Mouse (Mus musculus): Measurements from ENCODE around the gene Slc1a5.

Gene Slc1a5

GRCm38 (mm10) chr7:16781816-16782554, 845 bp downstream of the Slc1a5 start:
- in situ Hi-C loops (cut with MboI; ENCODE audit: low sequenced_read_pairs): no loop called here

- in situ Hi-C loops (cut with MboI; ENCODE audit: low sequenced_read_pairs): no loop called here
Observed at GRCm38 (mm10) chr7:16782555-16783125, 1.5 kb downstream of the Slc1a5 start.

GRCm38 (mm10) chr7:16783224-16783688, 2.1 kb downstream of the Slc1a5 start:
- in situ Hi-C loops (cut with MboI; ENCODE audit: low sequenced_read_pairs): no loop called here

- in situ Hi-C loops (cut with MboI; ENCODE audit: low sequenced_read_pairs): no loop called here
Observed at GRCm38 (mm10) chr7:16783758-16784415, 2.7 kb downstream of the Slc1a5 start.

DNA sequence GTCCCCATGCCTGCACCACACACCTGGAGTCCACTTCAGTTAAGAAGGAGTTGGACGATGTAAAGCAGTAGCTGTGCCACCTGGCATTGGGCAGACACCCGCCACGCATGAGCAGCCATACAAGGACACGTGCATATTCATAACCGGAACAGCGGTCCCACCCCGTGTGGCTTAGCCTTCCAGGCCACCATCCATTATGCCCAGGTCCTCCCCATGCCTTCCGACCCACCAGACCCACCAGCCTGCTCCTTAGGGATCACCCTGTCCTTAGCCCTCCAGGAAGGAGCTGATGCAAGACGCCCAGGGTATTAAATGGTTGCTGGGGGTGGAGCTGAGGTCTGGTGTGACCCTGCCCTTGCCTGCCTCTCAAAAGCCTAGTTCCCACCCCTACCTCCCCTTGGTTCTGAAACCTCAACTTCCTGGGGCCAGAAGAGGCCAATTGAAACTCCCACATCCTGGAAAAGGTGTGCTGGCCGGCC, 3.4 kb downstream of the Slc1a5 start:
- in situ Hi-C loops (cut with MboI; ENCODE audit: low sequenced_read_pairs): no loop called here

GRCm38 (mm10) chr7:16785541-16786083, 4.5 kb downstream of the Slc1a5 start:
- in situ Hi-C loops (cut with MboI; ENCODE audit: low sequenced_read_pairs): no loop called here

GRCm38 (mm10) chr7:16792316-16792715, 11.2 kb downstream of the Slc1a5 start:
- in situ Hi-C loops (cut with MboI; ENCODE audit: low sequenced_read_pairs): no loop called here

- in situ Hi-C loops (cut with MboI; ENCODE audit: low sequenced_read_pairs): no loop called here
Observed at GRCm38 (mm10) chr7:16793010-16793725, 12.0 kb downstream of the Slc1a5 start.

- in situ Hi-C loops (cut with MboI; ENCODE audit: low sequenced_read_pairs): no loop called here
Observed at GRCm38 (mm10) chr7:16794886-16795285, 13.7 kb downstream of the Slc1a5 start.

GRCm38 (mm10) chr7:16804409-16805028, 23.4 kb downstream of the Slc1a5 start:
- in situ Hi-C loops (cut with MboI; ENCODE audit: low sequenced_read_pairs): no loop called here

- in situ Hi-C loops (cut with MboI; ENCODE audit: low sequenced_read_pairs): no loop called here
Observed at GRCm38 (mm10) chr7:16807936-16808335, 26.8 kb downstream of the Slc1a5 start.

GRCm38 (mm10) chr7:16808647-16809046, 27.5 kb downstream of the Slc1a5 start:
- in situ Hi-C loops (cut with MboI; ENCODE audit: low sequenced_read_pairs): no loop called here

DNA sequence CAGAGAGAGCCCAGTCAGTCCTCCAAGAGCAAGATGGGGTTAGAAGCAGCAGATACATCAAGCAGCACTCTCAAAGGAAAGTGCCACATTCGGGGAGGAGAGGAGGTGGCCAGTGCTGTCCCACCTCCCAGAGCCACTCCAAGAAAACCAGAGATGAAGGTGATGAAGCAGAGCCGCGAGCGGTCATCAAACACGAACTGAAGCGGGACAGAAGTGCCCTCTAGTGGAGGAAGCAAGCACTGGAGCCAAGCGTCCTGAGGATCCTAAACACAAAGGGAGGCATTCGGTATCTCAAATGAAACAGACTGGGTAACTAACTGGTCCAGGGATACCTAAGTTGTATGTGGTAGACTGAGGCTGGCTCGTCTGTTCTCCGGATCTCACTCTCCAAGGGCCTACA, 28.6 kb downstream of the Slc1a5 start:
- in situ Hi-C loops (cut with MboI; ENCODE audit: low sequenced_read_pairs): no loop called here

DNA sequence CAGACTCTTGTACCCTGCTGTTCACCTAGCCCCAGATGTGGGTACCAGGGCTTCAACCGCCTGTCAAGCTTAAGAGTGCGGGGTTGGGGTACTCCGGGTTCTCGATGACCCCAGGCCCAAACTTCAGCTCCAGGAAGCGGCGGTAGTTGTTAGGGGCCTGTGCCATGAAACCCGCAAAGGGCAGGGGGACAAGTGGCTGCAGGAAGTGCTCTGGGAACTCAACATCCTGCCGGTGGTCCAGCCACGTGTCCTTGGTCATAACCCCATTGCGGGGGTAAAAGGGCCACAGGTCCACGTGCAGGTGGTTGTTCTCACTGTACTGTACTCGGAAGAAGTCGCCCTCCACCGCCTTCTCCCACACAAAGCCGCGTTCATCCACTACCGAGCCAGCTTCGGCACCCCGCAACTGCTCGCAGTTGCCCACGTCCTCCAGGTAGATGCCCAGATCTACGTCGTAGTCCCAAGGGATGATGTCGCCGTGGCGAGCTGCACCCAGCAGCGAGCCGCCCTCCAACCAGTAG, 29.3 kb downstream of the Slc1a5 start:
- in situ Hi-C loops (cut with MboI; ENCODE audit: low sequenced_read_pairs): no loop called here

DNA sequence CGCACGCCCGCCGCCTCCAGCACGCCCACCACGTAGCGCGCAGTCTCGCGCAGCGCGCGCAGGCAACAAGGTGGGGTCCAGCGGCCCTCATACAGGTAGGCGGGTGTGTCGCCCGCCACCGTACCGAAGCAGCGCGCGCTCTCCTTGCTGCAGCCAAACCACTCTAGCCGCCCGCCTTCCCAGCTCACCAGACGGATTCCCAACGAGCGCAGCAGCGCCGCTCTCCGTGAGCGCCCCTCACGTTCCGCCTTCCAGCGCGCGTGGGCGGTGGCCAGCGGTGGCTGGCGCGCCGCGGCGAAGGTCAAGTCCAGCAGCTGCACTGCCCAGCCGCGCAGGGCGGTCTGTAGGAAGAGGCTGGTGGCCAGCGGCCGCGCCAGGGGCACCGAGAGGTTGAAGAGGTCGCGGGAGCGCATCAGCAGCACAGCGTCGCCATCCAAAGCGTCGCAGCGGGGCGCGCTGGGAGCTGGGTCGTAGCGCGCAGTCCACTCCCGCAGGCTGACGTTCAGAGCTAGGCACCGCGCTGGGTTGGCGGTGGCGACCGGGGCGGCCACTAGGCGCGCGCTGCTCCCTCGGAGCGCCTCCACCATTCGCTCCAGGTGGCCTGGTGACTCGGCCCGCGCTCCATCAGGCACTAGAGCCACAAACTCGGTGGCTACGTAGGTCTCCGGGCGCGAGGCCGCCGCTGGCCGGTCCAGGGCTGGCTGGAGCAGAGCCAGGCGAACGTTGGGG, 29.9 kb downstream of the Slc1a5 start:
- in situ Hi-C loops (cut with MboI; ENCODE audit: low sequenced_read_pairs): no loop called here

GRCm38 (mm10) chr7:16811649-16812070, 30.5 kb downstream of the Slc1a5 start:
- in situ Hi-C loops (cut with MboI; ENCODE audit: low sequenced_read_pairs): no loop called here

GRCm38 (mm10) chr7:16812505-16812904, 31.4 kb downstream of the Slc1a5 start:
- in situ Hi-C loops (cut with MboI; ENCODE audit: low sequenced_read_pairs): no loop called here

DNA sequence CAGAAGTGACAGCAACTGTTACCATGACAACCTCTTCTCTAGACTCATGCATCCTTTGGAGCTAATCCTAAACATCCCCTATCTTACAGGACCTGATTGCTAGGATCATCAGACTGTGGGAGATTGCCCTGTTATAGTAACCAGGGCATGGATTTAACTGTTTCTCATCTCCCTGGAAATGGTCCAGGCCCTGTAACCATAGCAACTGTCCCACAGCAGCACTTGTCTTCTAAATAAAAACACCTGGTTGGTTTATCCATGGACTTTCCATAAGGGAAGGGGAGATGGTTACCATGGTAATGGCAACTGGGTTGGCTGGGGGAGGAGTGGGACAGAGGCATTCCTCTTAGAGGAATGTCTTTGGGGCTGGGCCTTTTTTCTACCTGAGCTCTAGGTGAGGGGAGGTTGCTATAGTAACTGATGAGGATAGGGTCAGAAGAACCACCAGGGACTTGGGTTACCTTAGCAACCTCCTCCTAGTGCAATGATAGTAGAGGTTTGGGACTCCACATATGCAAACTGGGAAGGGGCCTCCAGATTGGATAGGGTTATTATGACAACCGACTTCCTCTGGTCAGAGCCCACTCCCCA, 34.3 kb downstream of the Slc1a5 start, which contains the start of gene Strn4:
Gene Strn4 (plus strand): TSS at position 539 of the 591 bp plus-strand sequence.
- in situ Hi-C loops (cut with MboI; ENCODE audit: low sequenced_read_pairs): no loop called here

- in situ Hi-C loops (cut with MboI; ENCODE audit: low sequenced_read_pairs): no loop called here
Observed at GRCm38 (mm10) chr7:16816078-16816474, 34.9 kb downstream of the Slc1a5 start.
